Mouse (Mus musculus) hindbrain, embryonic 16.5 days (tissue): ENCODE results near the gene Cltc. TPM values are rescaled to one million over a fixed set of nuclear protein-coding genes. Genes with fewer than 3 reads are reported as not detected.
A peak's percentile ranks its signal among the peaks of the same experiment; 100 is the strongest.

Experiments
- ATAC-seq: fragments of 200-750 bp; cut with Nextera tagmentation; 2 replicates; pipeline ENCODE4 v1.8.0; 2017; ENCODE audit warnings: moderate TSS enrichment, moderate library complexity
- H3K27ac ChIP-seq: fragments of 300-500 bp; sonication (generic); 2 replicates; pipeline ENCODE4 v1.5.1; 2014; ENCODE audit warnings: low read depth, mild to moderate bottlenecking, control low read depth, low read length, moderate library complexity
- H3K27me3 ChIP-seq: fragments of 300-500 bp; sonication (generic); replicated peaks from 2 replicates; pipeline ENCODE4 v1.6.1; 2014; ENCODE audit warnings: low read length; ENCODE audit not compliant: control insufficient read depth, insufficient read depth
- H3K36me3 ChIP-seq: fragments of 300-500 bp; sonication (generic); 2 replicates; pipeline ENCODE4 v1.6.1; 2014; ENCODE audit warnings: mild to moderate bottlenecking, low read length, moderate library complexity, mixed read lengths; ENCODE audit not compliant: control insufficient read depth, insufficient read depth
- H3K4me1 ChIP-seq: fragments of 300-500 bp; sonication (generic); 2 replicates; pipeline ENCODE4 v1.6.1; 2014; ENCODE audit warnings: low read depth, low read length; ENCODE audit not compliant: control insufficient read depth, insufficient read depth
- H3K4me2 ChIP-seq: fragments of 300-500 bp; sonication (generic); 2 replicates; pipeline ENCODE4 v1.6.1; 2014; ENCODE audit warnings: mild to moderate bottlenecking, low read length, control low read depth, moderate library complexity
- H3K4me3 ChIP-seq: fragments of 300-500 bp; sonication (generic); 2 replicates; pipeline ENCODE4 v1.5.1; 2014; ENCODE audit warnings: mild to moderate bottlenecking, low read length, control low read depth, moderate library complexity
- H3K9ac ChIP-seq: fragments of 300-500 bp; sonication (generic); 2 replicates; pipeline ENCODE4 v1.6.1; 2014; ENCODE audit warnings: low read depth, mild to moderate bottlenecking, control low read depth, low read length, moderate library complexity
- H3K9me3 ChIP-seq: fragments of 300-500 bp; sonication (generic); 2 replicates; pipeline ENCODE4 v1.6.1; 2014; ENCODE audit warnings: mild to moderate bottlenecking, low read length, moderate library complexity; ENCODE audit not compliant: control insufficient read depth
- WGBS: fragments of 180-500 bp; shearing (Covaris S2); extraction: QIAGEN DNeasy Blood & Tissue Kit; methylation state at CpG from one replicate; pipeline ENCODE4 v1.1.7; 2014; 5-methylcytosine and 5-hydroxymethylcytosine counted together
- polyA plus RNA-seq: library from polyadenylated mRNA; unstranded; fragments of >200 nt; fragmentation: Nextera tagmentation; extraction: Ambion mirVana; gene quantifications from 2 replicates; pipeline ENCODE4 v1.2.1, GENCODE M21; 2015

The Cltc gene
- polyA plus RNA-seq, 1 experiment from 2014 or later: 146 TPM

DNA sequence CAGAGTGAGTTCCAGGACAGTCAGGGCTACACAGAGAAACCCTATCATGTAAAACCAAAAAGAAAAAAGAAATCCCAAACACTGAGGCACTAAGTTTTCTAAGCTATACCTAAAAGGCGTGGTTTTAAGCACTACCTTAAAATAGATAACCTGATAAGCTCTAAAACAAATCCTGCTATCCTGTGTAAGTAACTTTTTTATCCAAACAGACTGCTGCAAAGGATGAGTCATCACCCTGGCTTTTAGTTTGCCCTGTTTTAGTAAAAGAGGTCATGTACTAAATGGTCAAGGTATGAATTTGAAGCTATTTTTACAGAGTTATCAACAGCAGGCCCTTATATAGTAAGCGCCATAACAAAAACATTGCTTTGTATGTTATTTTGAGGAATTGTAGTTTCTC is 2.5 kb upstream of the Cltc start:
- 89% methylated on average over 2 of the region's 2 CpGs for WGBS
- H3K27ac ChIP-seq: no peak overlapping the region

DNA sequence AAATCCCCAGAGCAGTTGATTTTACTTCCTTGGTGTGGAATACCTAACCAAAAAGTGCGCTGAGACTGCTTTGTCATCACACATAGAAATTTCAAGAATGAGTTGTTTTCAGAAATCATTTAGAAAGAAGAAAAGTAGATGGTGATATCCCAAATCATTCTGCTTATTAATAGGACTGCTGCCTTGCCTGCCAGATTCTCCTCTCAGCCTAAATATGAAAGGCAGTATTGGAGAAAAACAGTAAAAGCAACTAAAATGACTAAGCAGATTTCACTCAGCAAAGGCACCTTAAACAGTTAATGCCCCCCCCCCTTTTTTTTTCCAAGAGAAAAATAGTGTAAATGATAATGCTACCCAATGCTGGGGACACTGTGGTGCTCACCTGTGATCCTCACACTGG is 1.9 kb upstream of the Cltc start:
- Histone ChIP-seq H3K27ac (peak overlapping the region; percentile 97; the same call in 1 of the 2 replicates), H3K9me3 (no peaks in the 10 kb centered on the region), H3K4me1 (peaks cover 17% of the 10 kb centered on the region), H3K4me3 (no peak overlapping the region), H3K4me2 (no peak overlapping the region), H3K36me3 (no peaks in the 10 kb centered on the region), H3K9ac (no peak overlapping the region), H3K27me3 (no peaks in the 10 kb centered on the region)
- no peak for ATAC-seq
- 93% methylated on average over 1 of the region's 1 CpGs for WGBS

More for the DNA sequence above, 2.5 kb upstream of the Cltc start:
- ATAC-seq: no peak
- no peaks in the 10 kb centered on the region for H3K9me3 ChIP-seq
- H3K27me3 ChIP-seq: no peaks in the 10 kb centered on the region
- H3K4me3 ChIP-seq: no peak overlapping the region
- no peak overlapping the region for H3K4me2 ChIP-seq
- no peak overlapping the region for H3K9ac ChIP-seq
- H3K4me1 ChIP-seq: peaks cover 16% of the 10 kb centered on the region
- H3K36me3 ChIP-seq: no peaks in the 10 kb centered on the region

DNA sequence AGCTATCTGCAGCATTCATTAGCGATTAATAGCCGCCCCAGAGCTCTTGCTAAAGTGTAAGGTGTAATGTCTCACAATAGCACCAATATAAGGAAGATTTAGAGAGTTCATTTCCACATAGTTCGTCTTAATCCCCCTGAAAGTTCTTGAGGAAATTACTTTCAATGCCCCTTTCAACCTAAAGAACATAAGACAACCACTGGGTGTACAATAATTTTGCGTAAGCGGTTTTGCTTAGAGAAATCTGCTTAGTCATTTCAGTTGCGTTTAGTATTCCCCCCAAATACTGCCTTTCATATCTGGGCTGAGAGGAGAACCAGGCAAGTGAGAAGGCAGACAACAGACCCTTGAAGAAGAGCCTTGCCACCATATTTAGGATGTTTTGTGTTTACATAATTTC is 1.2 kb upstream of the Cltc start:
- no peaks in the 10 kb centered on the region for H3K36me3 ChIP-seq
- no peak for ATAC-seq
- WGBS: 30% methylated on average over 6 of the region's 6 CpGs
- H3K9ac ChIP-seq: peak overlapping the region; percentile 81
- H3K4me3 ChIP-seq: peak overlapping the region; percentile 72
- H3K4me1 ChIP-seq: peaks cover 19% of the 10 kb centered on the region
- no peaks in the 10 kb centered on the region for H3K27me3 ChIP-seq
- H3K9me3 ChIP-seq: no peaks in the 10 kb centered on the region
- H3K4me2 ChIP-seq: peak overlapping the region; percentile 66
- H3K27ac ChIP-seq: peak overlapping the region; percentile 97

DNA sequence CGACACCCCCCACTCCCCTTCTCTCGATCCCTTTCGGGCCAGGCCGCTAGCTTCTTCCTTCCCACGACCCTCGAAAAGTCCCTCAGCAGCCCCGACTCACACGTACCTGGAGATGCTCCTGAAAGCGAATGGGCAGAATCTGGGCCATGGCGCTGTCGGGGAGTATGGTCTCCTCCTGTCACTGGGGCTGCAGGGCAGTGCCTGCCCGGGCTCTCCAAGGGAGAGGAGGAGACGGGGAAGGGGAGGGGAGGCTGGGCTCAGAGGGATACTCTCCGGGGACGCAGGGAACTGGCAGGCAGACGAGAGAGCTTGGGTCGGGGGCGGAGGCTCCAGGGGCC is 254 bp downstream of the Cltc start:
- 1% methylated on average over 18 of the region's 18 CpGs for WGBS
- ATAC-seq: peak; percentile 75
- no peaks in the 10 kb centered on the region for H3K27me3 ChIP-seq
- H3K4me2 ChIP-seq: peak overlapping the region; percentile 98
- peak overlapping the region; percentile 97 for H3K27ac ChIP-seq
- no peaks in the 10 kb centered on the region for H3K9me3 ChIP-seq
- H3K4me3 ChIP-seq: peak overlapping the region; percentile 72
- peaks cover 23% of the 10 kb centered on the region for H3K4me1 ChIP-seq
- peak overlapping the region; percentile 84 for H3K9ac ChIP-seq
- H3K36me3 ChIP-seq: no peaks in the 10 kb centered on the region

DNA sequence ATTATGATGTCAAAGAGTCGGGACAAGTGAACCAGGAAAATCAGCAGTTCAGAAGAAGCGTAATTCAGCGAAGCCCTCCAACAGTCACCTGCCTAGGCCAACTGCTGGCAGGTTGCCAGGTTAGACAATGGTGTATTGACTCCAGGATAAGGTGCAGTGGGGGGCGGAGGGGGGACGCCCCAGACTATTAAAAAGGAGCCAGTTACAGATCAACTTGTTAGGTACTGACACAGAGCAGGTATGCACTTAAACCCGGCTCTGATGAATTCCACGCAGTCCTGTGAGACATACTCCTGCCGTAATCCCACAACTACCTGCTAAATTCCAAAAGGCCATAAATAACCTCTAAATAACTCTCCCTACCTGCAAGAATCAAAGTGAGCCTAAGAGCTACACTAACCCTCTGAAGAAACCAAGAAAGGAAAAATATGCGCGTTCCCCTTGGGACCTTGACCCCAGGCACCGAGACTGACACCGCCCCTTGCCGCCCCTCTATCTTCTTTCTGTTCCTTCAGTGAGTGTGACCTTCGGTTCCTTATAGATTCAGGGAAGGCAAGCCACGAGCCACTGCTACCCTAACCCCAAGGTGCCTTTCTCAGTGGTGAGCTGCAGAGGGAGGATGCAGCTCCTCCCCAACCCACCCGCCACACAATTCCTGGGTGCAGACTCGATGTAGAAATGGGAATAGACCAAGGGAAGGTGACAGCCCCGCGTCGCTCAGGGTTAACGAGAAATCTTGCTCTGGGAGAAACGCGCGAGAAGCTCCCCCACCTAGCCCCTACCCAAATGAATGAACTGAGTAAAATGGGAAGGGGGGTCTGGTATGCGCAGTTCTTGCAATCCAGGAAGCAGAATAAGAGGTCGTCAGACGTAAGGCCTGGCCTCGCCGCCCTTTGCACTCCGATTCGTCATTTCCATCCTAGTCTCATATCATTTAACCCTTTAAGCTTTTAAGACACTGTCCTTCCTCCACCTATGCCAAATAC is 916 bp downstream of the Cltc start:
- H3K4me3 ChIP-seq: peak overlapping the region; percentile 72
- H3K27ac ChIP-seq: peak overlapping the region; percentile 97
- no peaks in the 10 kb centered on the region for H3K27me3 ChIP-seq
- peak overlapping the region; percentile 84 for H3K9ac ChIP-seq
- no peaks in the 10 kb centered on the region for H3K36me3 ChIP-seq
- H3K4me1 ChIP-seq: peaks cover 23% of the 10 kb centered on the region
- no peaks in the 10 kb centered on the region for H3K9me3 ChIP-seq
- H3K4me2 ChIP-seq: peak overlapping the region; percentile 98
- ATAC-seq: peak; percentile 46
- 3% methylated on average over 31 of the region's 31 CpGs for WGBS

DNA sequence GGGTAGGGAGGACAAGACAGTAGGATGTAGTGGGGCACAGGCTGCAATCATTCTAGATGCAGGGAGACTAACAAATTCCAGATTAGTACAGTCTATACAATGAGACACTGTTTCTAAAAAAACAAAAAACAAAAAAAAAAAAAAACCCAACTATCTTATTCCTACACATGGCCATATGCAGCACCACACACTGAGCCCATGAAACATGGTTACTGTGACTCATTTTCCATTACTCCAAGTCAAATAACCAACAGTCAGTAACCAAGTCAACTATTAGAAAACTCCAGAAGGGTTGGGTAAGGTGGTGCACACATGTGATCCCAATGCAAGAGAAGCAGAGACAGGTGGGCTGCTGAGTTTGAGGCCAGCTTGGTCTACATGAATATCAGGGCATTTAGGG is 5.0 kb downstream of the Cltc start:
- Histone ChIP-seq H3K9ac (no peak overlapping the region), H3K4me1 (peaks cover 21% of the 10 kb centered on the region), H3K36me3 (no peaks in the 10 kb centered on the region), H3K4me3 (no peak overlapping the region), H3K9me3 (no peaks in the 10 kb centered on the region), H3K4me2 (no peak overlapping the region), H3K27ac (no peak overlapping the region), H3K27me3 (no peaks in the 10 kb centered on the region)
- ATAC-seq: no peak

DNA sequence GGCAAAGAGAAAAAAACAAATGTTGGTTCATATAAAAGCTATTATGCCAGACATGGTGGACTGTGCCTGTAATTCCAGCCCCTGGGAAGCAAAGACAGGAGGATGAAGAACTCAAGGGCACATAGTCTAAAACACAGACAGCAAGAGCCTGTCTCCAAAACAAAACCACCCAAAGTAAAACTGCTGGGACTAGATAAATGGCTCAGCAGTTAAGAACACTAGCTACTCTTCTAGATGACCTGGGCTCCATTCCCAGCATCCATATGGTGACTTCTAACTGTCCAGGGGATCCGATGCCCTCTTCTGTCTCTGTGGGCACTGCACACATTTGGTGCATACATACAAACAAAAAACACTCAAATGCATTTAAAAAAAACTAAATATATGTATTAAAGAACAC is 6.4 kb downstream of the Cltc start:
- no peak for ATAC-seq
- WGBS: 87% methylated on average over 1 of the region's 1 CpGs

DNA sequence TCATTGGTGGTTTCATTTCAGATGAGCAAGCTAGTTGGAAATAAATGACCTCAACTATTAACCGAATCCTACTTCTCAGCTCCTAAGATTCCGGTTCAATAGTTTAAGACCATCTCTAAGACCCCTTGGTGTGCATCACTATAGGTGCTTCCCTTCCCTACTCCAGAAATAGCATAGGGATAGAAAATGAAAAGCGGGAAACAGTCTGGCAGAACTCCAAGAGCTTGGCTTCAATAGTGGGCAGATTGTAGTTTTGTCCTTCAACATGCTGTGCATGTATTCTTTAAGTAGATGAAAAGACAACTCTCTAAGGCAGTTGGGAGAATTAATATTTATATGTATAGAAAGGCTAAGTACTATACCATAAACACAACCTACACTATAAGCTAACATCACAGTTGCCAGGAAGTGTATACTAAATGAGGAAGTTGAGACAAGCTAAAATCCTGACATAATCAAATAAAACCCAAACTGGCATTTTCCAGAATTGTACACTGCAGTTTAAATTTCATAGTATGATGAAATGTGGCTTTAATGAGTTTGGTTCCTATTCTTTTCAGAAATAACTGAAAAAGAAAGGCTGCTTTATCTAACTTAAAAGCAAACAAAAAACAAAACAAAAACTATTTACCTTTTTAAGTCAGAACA is 7.5 kb downstream of the Cltc start:
- Histone ChIP-seq H3K27me3 (no peaks in the 10 kb centered on the region), H3K36me3 (no peaks in the 10 kb centered on the region), H3K9me3 (no peaks in the 10 kb centered on the region), H3K9ac (no peak overlapping the region), H3K27ac (no peak overlapping the region), H3K4me3 (no peak overlapping the region), H3K4me1 (peaks cover 13% of the 10 kb centered on the region), H3K4me2 (no peak overlapping the region)
- WGBS: 47% methylated on average over 3 of the region's 3 CpGs
- ATAC-seq: no peak

More for the DNA sequence above, 6.4 kb downstream of the Cltc start:
- Histone ChIP-seq H3K4me3 (no peak overlapping the region), H3K27me3 (no peaks in the 10 kb centered on the region), H3K4me2 (no peak overlapping the region), H3K9ac (no peak overlapping the region), H3K4me1 (peaks cover 18% of the 10 kb centered on the region), H3K9me3 (no peaks in the 10 kb centered on the region), H3K36me3 (no peaks in the 10 kb centered on the region), H3K27ac (no peak overlapping the region)

DNA sequence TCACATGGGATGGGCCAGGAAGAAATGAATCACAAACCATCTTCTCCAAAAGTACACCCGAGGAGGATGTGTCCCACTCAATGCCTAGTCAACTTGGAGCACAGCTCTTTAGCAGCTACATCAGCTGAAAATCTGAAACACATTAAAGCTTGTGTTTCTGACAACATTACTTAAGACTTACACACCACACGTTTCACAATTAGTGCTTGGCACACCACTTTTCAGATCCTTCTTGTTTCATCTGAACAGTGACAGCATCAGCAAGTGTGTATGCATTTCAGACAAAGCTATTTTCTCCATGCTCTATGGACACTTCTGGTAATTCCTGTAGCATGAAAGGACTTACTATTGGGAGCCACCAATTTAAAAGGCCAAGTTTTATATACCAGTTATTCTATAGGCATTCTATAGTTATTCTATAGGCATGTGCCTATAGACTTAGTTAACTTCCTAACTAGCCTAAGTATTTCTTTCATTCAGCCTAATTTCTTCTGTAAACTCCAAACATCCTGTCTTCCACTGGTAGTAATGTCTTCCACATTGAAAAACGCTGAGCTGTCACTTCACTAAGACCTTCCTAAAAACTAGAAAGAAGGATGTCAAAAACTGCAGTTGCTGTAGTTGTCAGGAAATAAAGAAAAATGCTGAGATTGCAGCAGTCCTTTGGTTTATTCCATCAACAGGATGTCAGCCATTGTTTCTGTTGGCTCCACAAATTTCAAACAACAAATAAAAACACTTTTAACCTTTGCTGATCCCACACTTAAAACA is 11.5 kb downstream of the Cltc start:
- no peaks in the 10 kb centered on the region for H3K9me3 ChIP-seq
- H3K27ac ChIP-seq: no peak overlapping the region
- H3K4me3 ChIP-seq: no peak overlapping the region
- 81% methylated on average over 3 of the region's 3 CpGs for WGBS
- H3K4me2 ChIP-seq: no peak overlapping the region
- ATAC-seq: no peak
- H3K27me3 ChIP-seq: no peaks in the 10 kb centered on the region
- no peaks in the 10 kb centered on the region for H3K36me3 ChIP-seq
- H3K9ac ChIP-seq: no peak overlapping the region; the same call in 1 of the 2 replicates
- H3K4me1 ChIP-seq: peaks cover 6% of the 10 kb centered on the region
